Mouse (Mus musculus) hematopoietic stem cell, adult 5-6 weeks (primary cell): ENCODE data around the gene Lpp. TPM values are rescaled to one million over a fixed set of nuclear protein-coding genes. Genes with fewer than 3 reads are reported as not detected.

Experiments used
- ATAC-seq, 2 experiments: fragments of 125-278 bp in 1 of 2; replicated peaks in 1 of 2; 2 replicates each; pipeline ENCODE4 v1.8.0; 2016 to 2017; ENCODE audit warnings: inconsistent platforms in 2 of 2, mild to moderate bottlenecking in 2 of 2, moderate number of reproducible peaks in 2 of 2, low read depth in 1 of 2, moderate TSS enrichment in 1 of 2; ENCODE audit not compliant: low FRiP score in 2 of 2, poor library complexity in 2 of 2, severe bottlenecking in 2 of 2, insufficient read depth in 1 of 2, low TSS enrichment in 1 of 2
- total RNA-seq: library from RNA; stranded (forward); fragments of 172-1452, 232-1000 nt; gene quantifications from 2 replicates; pipeline ENCODE4 v1.2.3, GENCODE M21; 2017

The Lpp gene
- total RNA-seq, 1 experiment from 2014 or later = 10.6 TPM

GRCm38 (mm10) chr16:24501628-24502294 is 108.5 kb downstream of the Lpp start:
- no peak for ATAC-seq

GRCm38 (mm10) chr16:24502295-24502823 is 109.1 kb downstream of the Lpp start:
- ATAC-seq = no peak

- ATAC-seq = no peak
Observed at GRCm38 (mm10) chr16:24504838-24505605, 111.7 kb downstream of the Lpp start.

- no peak for ATAC-seq
Observed at GRCm38 (mm10) chr16:24506237-24506636, 112.9 kb downstream of the Lpp start.

- ATAC-seq = no peak
Observed at GRCm38 (mm10) chr16:24506740-24507139, 113.4 kb downstream of the Lpp start.

- ATAC-seq = no peak
Observed at GRCm38 (mm10) chr16:24507927-24508540, 114.7 kb downstream of the Lpp start.

GRCm38 (mm10) chr16:24509100-24509812 is 115.9 kb downstream of the Lpp start:
- no peak for ATAC-seq

GRCm38 (mm10) chr16:24509813-24510166 is 116.5 kb downstream of the Lpp start:
- no peak for ATAC-seq

- no peak for ATAC-seq
Observed at GRCm38 (mm10) chr16:24513228-24513627, 119.9 kb downstream of the Lpp start.

- ATAC-seq = no peak
Observed at GRCm38 (mm10) chr16:24514802-24515727, 121.8 kb downstream of the Lpp start.

- ATAC-seq = no peak; a peak in 1 of 4 replicates
Observed at GRCm38 (mm10) chr16:24516993-24517392, 123.7 kb downstream of the Lpp start.

- ATAC-seq = no peak; a peak in 1 of 4 replicates
Observed at GRCm38 (mm10) chr16:24517501-24518042, 124.3 kb downstream of the Lpp start.

- 0 out of 4 replicates have a peak, but pooled peaks have one; percentile 37 to 53 for ATAC-seq
Observed at GRCm38 (mm10) chr16:24518785-24519184, 125.5 kb downstream of the Lpp start.

GRCm38 (mm10) chr16:24527219-24527618 is 133.9 kb downstream of the Lpp start:
- ATAC-seq = no peak

GRCm38 (mm10) chr16:24531681-24532080 is 138.4 kb downstream of the Lpp start:
- ATAC-seq = no peak

GRCm38 (mm10) chr16:24535221-24535620 is 141.9 kb downstream of the Lpp start:
- no peak for ATAC-seq
